Mouse (Mus musculus): Measurements from ENCODE around the gene Tpst2. TPM values are rescaled to one million over a fixed set of nuclear protein-coding genes. Genes with fewer than 3 reads are reported as not detected.

The Tpst2 gene
- 27.0 and 32.3 TPM in 2 replicates for polyA plus RNA-seq (2014; fragmentation: Nextera tagmentation; extraction: Ambion mirVana)

GRCm38 (mm10) chr5:112276267-112276873 is at the start of gene Tpst2:
Gene Tpst2 (plus strand): TSS chr5:112276691.
- Histone ChIP-seq H3K4me1 (replicated peaks; ENCODE audit: control insufficient read depth, insufficient read depth, low read length) (no peaks in the 10 kb centered on the region; the same call in 1 of the 2 replicates), H3K4me3 (ENCODE audit: low read depth, low read length) (peak within 1 kb of the TSS; percentile 65), H3K4me2 (replicated peaks; ENCODE audit: low read depth, low read length) (peak within 1 kb of the TSS; percentile 59), H3K27me3 (ENCODE audit: control insufficient read depth, insufficient read depth, low read length) (0 out of 2 replicates have a peak, but pooled peaks cover 2% of the 10 kb centered on the region), H3K9ac (ENCODE audit: low read depth, low read length) (peak within 1 kb of the TSS; percentile 65), H3K9me3 (ENCODE audit: control insufficient read depth, low read length) (no peaks in the 10 kb centered on the region), H3K27ac (ENCODE audit: low read depth, low read length) (0 out of 2 replicates have a peak within 1 kb of the TSS, but pooled peaks have one; percentile 36), H3K36me3 (ENCODE audit: control insufficient read depth, insufficient read depth, low read length) (no peaks in the 10 kb centered on the region)
- ATAC-seq (ENCODE audit: low FRiP score): peak; percentile 94
- under 1% methylated on average over 48 of the region's 62 CpGs for WGBS
- peak; percentile 100 for DNase-seq (ENCODE audit: low spot score)

- H3K4me2 ChIP-seq (replicated peaks; ENCODE audit: low read depth, low read length): peak overlapping the region; percentile 89
- peak overlapping the region; percentile 98 for H3K27ac ChIP-seq (ENCODE audit: low read depth, low read length)
- 1% methylated on average over 29 of the region's 30 CpGs for WGBS
- H3K9ac ChIP-seq (ENCODE audit: low read depth, low read length): peak overlapping the region; percentile 99
- no peak for ATAC-seq (ENCODE audit: low FRiP score)
- H3K4me3 ChIP-seq (ENCODE audit: low read depth, low read length): peak overlapping the region; percentile 78
- H3K9me3 ChIP-seq (ENCODE audit: control insufficient read depth, low read length): no peaks in the 10 kb centered on the region
- DNase-seq (ENCODE audit: low spot score): peak; percentile 63
- peaks cover 11% of the 10 kb centered on the region for H3K4me1 ChIP-seq (replicated peaks; ENCODE audit: control insufficient read depth, insufficient read depth, low read length)
- 0 out of 2 replicates have a peak, but pooled peaks cover 2% of the 10 kb centered on the region for H3K27me3 ChIP-seq (ENCODE audit: control insufficient read depth, insufficient read depth, low read length)
- peaks cover 6% of the 10 kb centered on the region; the same call in 1 of the 2 replicates for H3K36me3 ChIP-seq (ENCODE audit: control insufficient read depth, insufficient read depth, low read length)
Measured at GRCm38 (mm10) chr5:112227354-112227753, 49.1 kb upstream of the Tpst2 start.

- H3K4me2 ChIP-seq (replicated peaks; ENCODE audit: low read depth, low read length): peak overlapping the region; percentile 89
- H3K9ac ChIP-seq (ENCODE audit: low read depth, low read length): peak overlapping the region; percentile 99
- ATAC-seq (ENCODE audit: low FRiP score) (0 out of 2 replicates have a peak, but pooled peaks have one; percentile 1), DNase-seq (ENCODE audit: low spot score) (peak; percentile 76)
- H3K4me3 ChIP-seq (ENCODE audit: low read depth, low read length): peak overlapping the region; percentile 78
- H3K27me3 ChIP-seq (ENCODE audit: control insufficient read depth, insufficient read depth, low read length): 0 out of 2 replicates have a peak, but pooled peaks cover 2% of the 10 kb centered on the region
- peaks cover 11% of the 10 kb centered on the region for H3K4me1 ChIP-seq (replicated peaks; ENCODE audit: control insufficient read depth, insufficient read depth, low read length)
- no peaks in the 10 kb centered on the region for H3K9me3 ChIP-seq (ENCODE audit: control insufficient read depth, low read length)
- WGBS: under 1% methylated on average over 13 of the region's 13 CpGs
- H3K36me3 ChIP-seq (ENCODE audit: control insufficient read depth, insufficient read depth, low read length): peaks cover 6% of the 10 kb centered on the region; the same call in 1 of the 2 replicates
- H3K27ac ChIP-seq (ENCODE audit: low read depth, low read length): peak overlapping the region; percentile 98
Measured at GRCm38 (mm10) chr5:112227898-112228239, 48.6 kb upstream of the Tpst2 start.

GRCm38 (mm10) chr5:112228240-112229076 is 48.0 kb upstream of the Tpst2 start:
- H3K4me3 ChIP-seq (ENCODE audit: low read depth, low read length): peak overlapping the region; percentile 78
- peaks cover 11% of the 10 kb centered on the region for H3K4me1 ChIP-seq (replicated peaks; ENCODE audit: control insufficient read depth, insufficient read depth, low read length)
- peaks cover 6% of the 10 kb centered on the region; the same call in 1 of the 2 replicates for H3K36me3 ChIP-seq (ENCODE audit: control insufficient read depth, insufficient read depth, low read length)
- H3K27ac ChIP-seq (ENCODE audit: low read depth, low read length): peak overlapping the region; percentile 98
- H3K9ac ChIP-seq (ENCODE audit: low read depth, low read length): peak overlapping the region; percentile 99
- WGBS: 1% methylated on average over 57 of the region's 57 CpGs
- H3K9me3 ChIP-seq (ENCODE audit: control insufficient read depth, low read length): no peaks in the 10 kb centered on the region
- ATAC-seq (ENCODE audit: low FRiP score) (peak; percentile 83), DNase-seq (ENCODE audit: low spot score) (peak; percentile 89)
- H3K4me2 ChIP-seq (replicated peaks; ENCODE audit: low read depth, low read length): peak overlapping the region; percentile 89
- 0 out of 2 replicates have a peak, but pooled peaks cover 2% of the 10 kb centered on the region for H3K27me3 ChIP-seq (ENCODE audit: control insufficient read depth, insufficient read depth, low read length)

- Histone ChIP-seq H3K27ac (ENCODE audit: low read depth, low read length) (peak overlapping the region; percentile 98), H3K9me3 (ENCODE audit: control insufficient read depth, low read length) (no peaks in the 10 kb centered on the region), H3K36me3 (ENCODE audit: control insufficient read depth, insufficient read depth, low read length) (no peaks in the 10 kb centered on the region), H3K4me2 (replicated peaks; ENCODE audit: low read depth, low read length) (no peak overlapping the region), H3K9ac (ENCODE audit: low read depth, low read length) (no peak overlapping the region; the same call in 1 of the 2 replicates), H3K27me3 (ENCODE audit: control insufficient read depth, insufficient read depth, low read length) (no peaks in the 10 kb centered on the region), H3K4me1 (replicated peaks; ENCODE audit: control insufficient read depth, insufficient read depth, low read length) (peaks cover 18% of the 10 kb centered on the region), H3K4me3 (ENCODE audit: low read depth, low read length) (no peak overlapping the region)
- DNase-seq (ENCODE audit: low spot score) (no peak), ATAC-seq (ENCODE audit: low FRiP score) (no peak)
- 57% methylated on average over 5 of the region's 5 CpGs for WGBS
Measured at GRCm38 (mm10) chr5:112235806-112236205, 40.7 kb upstream of the Tpst2 start.

- H3K4me1 ChIP-seq (replicated peaks; ENCODE audit: control insufficient read depth, insufficient read depth, low read length): peaks cover 18% of the 10 kb centered on the region
- no peaks in the 10 kb centered on the region for H3K36me3 ChIP-seq (ENCODE audit: control insufficient read depth, insufficient read depth, low read length)
- ATAC-seq (ENCODE audit: low FRiP score) (no peak), DNase-seq (ENCODE audit: low spot score) (no peak)
- H3K4me2 ChIP-seq (replicated peaks; ENCODE audit: low read depth, low read length): peak overlapping the region; percentile 26
- no peak overlapping the region for H3K4me3 ChIP-seq (ENCODE audit: low read depth, low read length)
- WGBS: 67% methylated on average over 2 of the region's 2 CpGs
- H3K27ac ChIP-seq (ENCODE audit: low read depth, low read length): peak overlapping the region; percentile 98
- H3K27me3 ChIP-seq (ENCODE audit: control insufficient read depth, insufficient read depth, low read length): no peaks in the 10 kb centered on the region
- no peaks in the 10 kb centered on the region for H3K9me3 ChIP-seq (ENCODE audit: control insufficient read depth, low read length)
- peak overlapping the region; percentile 67 for H3K9ac ChIP-seq (ENCODE audit: low read depth, low read length)
Measured at GRCm38 (mm10) chr5:112236631-112237030, 39.9 kb upstream of the Tpst2 start.

- ATAC-seq (ENCODE audit: low FRiP score): peak; percentile 90
Measured at GRCm38 (mm10) chr5:112237439-112237838, 39.1 kb upstream of the Tpst2 start.

GRCm38 (mm10) chr5:112237866-112238570 is 38.5 kb upstream of the Tpst2 start:
- no peak overlapping the region for H3K4me3 ChIP-seq (ENCODE audit: low read depth, low read length)
- ATAC-seq (ENCODE audit: low FRiP score) (peak; percentile 52; the same call in 1 of the 2 replicates), DNase-seq (ENCODE audit: low spot score) (peak; percentile 60)
- peak overlapping the region; percentile 67; the same call in 1 of the 2 replicates for H3K9ac ChIP-seq (ENCODE audit: low read depth, low read length)
- H3K36me3 ChIP-seq (ENCODE audit: control insufficient read depth, insufficient read depth, low read length): no peaks in the 10 kb centered on the region
- peak overlapping the region; percentile 26 for H3K4me2 ChIP-seq (replicated peaks; ENCODE audit: low read depth, low read length)
- H3K9me3 ChIP-seq (ENCODE audit: control insufficient read depth, low read length): no peaks in the 10 kb centered on the region
- 43% methylated on average over 9 of the region's 9 CpGs for WGBS
- peak overlapping the region; percentile 98 for H3K27ac ChIP-seq (ENCODE audit: low read depth, low read length)
- H3K27me3 ChIP-seq (ENCODE audit: control insufficient read depth, insufficient read depth, low read length): no peaks in the 10 kb centered on the region
- H3K4me1 ChIP-seq (replicated peaks; ENCODE audit: control insufficient read depth, insufficient read depth, low read length): peaks cover 18% of the 10 kb centered on the region

More at GRCm38 (mm10) chr5:112237439-112237838, 39.1 kb upstream of the Tpst2 start:
- 3% methylated on average over 16 of the region's 16 CpGs for whole genome bisulfite sequencing
- Histone ChIP-seq H3K4me1 (replicated peaks; ENCODE audit: control insufficient read depth, insufficient read depth, low read length) (peaks cover 18% of the 10 kb centered on the region), H3K4me2 (replicated peaks; ENCODE audit: low read depth, low read length) (peak overlapping the region; percentile 26), H3K36me3 (ENCODE audit: control insufficient read depth, insufficient read depth, low read length) (no peaks in the 10 kb centered on the region), H3K27me3 (ENCODE audit: control insufficient read depth, insufficient read depth, low read length) (no peaks in the 10 kb centered on the region), H3K9me3 (ENCODE audit: control insufficient read depth, low read length) (no peaks in the 10 kb centered on the region), H3K9ac (ENCODE audit: low read depth, low read length) (peak overlapping the region; percentile 67), H3K27ac (ENCODE audit: low read depth, low read length) (peak overlapping the region; percentile 98), H3K4me3 (ENCODE audit: low read depth, low read length) (no peak overlapping the region; the same call in 1 of the 2 replicates)
- DNase-seq (ENCODE audit: low spot score): peak; percentile 90
